Mouse (Mus musculus) heart, adult 8-10 months (tissue): ENCODE data around the gene Grid1. TPM values are rescaled to one million over a fixed set of nuclear protein-coding genes. Genes with fewer than 3 reads are reported as not detected.

ENCODE experiments used
- DNase-seq: peaks from one replicate; pipeline ENCODE4 v3.0.0; 2022; ENCODE audit warnings: low spot score
- total RNA-seq, 4 experiments: library from RNA; stranded (reverse); gene quantifications; 2 replicates each; pipeline ENCODE4 v1.2.4; 2022

The Grid1 gene
- total RNA-seq, 4 experiments from 2014 or later, result 0.22 TPM; not detected in 3

GRCm38 (mm10) chr14:35198447-35198846 is 378.5 kb downstream of the Grid1 start:
- no peak for DNase-seq

- DNase-seq, result no peak
These were observed 379.0 kb downstream of the Grid1 start for GRCm38 (mm10) chr14:35198899-35199298.

GRCm38 (mm10) chr14:35209444-35209843 is 389.5 kb downstream of the Grid1 start:
- DNase-seq, result no peak

DNA sequence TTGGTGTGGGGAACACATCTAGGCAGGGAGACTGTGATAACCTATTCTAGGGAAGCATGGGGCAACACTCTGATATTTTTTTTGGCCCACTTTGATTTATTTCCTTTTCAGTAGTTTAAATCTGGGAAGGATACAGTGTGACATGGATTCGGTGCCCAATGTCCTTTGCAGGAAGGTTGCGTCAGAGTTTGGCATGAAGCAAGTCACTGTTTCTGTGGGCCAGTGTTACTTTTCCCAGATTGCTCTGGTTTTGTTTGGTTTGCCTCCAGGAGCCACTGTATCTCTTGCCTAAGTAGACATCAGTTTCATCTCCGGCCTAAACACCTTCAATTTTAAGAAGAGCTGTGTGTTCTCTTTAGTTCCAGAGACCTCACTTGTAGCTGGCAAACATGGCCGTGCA is 399.1 kb downstream of the Grid1 start:
- DNase-seq, result no peak

DNA sequence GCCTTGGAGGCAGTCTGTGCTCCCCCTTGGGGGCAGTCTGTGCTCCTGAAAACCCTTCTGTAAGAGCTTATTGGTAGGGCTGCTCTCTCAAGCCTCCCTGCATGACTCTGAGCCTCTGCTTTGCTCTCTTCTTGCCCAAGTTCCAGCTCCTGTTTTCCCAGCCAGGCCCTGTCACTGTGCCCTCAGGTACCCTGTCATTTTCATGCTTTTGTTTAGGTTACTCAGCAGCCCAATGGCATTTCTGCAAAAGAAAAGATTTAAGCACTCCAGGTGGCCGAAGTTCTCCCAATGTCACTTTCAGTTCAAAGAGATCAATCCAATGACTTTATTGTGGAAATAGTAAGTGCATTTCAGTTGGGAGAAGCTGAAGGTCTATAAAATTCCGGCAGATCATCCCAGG is 402.3 kb downstream of the Grid1 start:
- DNase-seq, result no peak

DNA sequence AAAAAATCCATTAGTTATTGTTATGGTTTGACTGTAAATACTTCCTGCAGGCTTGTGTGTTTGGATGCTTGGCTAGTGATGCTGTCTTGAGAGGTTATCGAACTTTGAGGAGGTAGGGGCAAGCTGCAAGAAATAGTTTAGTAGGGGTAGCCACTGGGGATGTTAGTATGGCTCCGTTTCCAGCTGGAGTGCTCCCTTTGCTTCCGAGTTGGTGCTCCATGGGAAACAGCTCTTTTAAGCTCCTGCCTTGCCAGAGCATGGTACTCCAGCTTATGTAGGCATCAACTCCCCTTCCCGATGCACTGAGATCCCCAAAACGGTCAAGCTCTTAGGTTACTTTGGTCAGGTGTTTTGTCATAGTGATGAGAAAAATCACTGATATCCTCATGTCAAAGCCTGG is 407.7 kb downstream of the Grid1 start:
- DNase-seq, result no peak

GRCm38 (mm10) chr14:35231384-35231783 is 411.5 kb downstream of the Grid1 start:
- DNase-seq, result no peak

- DNase-seq, result no peak
These were observed 423.0 kb downstream of the Grid1 start for GRCm38 (mm10) chr14:35242882-35243281.

DNA sequence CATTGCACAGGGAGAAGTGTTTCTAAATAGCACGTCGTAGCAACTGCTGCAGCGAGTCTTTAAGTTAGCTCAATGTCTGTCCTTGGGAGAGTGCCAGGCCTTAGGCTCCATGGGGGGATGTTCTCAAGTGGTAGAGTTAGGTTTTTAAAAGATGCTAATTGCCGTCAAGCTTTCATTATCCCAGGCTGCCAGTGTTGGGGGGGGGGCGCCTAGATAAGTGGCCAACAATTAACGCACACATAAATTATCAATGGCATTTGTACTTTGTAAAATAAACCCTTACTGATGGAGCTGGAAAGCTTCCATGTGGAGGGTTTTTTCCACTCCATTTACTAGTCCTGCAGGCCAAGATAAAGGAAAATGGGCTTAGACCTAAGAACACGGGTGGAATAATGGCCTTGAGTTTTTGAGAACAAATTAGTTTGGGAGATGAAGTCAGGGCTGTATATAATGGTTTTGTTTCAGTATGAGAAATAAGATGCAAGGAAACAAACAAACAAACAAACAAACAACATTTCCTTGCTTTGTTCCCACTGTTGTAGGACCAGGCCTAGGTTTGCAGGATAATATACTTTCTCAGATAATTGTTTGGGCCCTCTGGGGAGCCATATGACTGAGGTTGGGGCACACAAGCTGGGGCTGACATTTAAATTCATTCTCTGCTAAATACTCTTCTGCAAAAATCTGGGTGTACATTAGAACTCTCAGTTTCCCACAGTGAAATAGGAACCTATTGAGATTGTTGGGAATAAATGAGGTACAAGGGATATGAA is 425.1 kb downstream of the Grid1 start:
- no peak for DNase-seq

- no peak for DNase-seq
These were observed 430.5 kb downstream of the Grid1 start for GRCm38 (mm10) chr14:35250412-35250811.

GRCm38 (mm10) chr14:35254477-35254876 is 434.6 kb downstream of the Grid1 start:
- DNase-seq, result no peak

DNA sequence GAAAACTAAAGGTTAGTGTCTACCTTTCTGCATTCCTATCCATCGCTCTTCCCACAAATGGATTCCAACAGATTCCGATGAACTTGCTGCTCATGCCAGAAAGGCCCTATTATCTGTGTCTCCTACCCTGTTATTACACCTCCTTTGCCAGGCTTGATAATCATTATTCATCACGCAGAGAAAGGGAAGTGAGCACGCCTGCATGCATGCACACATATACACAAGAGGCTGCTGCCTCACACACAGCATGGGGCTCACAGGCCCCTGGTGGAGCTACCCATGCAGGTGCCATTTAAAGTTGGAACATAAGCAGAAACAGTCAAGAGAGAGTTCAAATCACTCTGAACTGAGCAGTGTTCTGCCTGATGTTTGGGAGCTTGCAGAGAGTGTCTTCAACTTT is 450.4 kb downstream of the Grid1 start:
- DNase-seq, result no peak

DNA sequence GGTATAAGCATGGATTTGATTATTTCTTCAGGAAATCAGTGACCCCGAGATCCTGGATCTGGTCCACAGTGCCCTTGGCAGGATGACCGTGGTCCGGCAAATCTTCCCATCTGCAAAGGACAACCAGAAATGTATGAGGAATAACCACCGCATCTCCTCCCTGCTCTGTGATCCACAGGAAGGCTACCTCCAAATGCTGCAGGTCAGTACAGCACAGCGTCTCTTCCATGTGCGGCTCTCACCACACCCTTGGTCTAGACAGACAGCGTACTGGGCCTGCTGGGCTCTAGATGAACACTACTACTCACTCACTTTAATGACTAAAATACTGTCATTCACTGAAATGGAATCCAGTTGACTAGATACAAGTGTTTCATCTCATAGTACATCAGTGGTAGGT is 489.3 kb downstream of the Grid1 start:
- DNase-seq, result no peak

DNA sequence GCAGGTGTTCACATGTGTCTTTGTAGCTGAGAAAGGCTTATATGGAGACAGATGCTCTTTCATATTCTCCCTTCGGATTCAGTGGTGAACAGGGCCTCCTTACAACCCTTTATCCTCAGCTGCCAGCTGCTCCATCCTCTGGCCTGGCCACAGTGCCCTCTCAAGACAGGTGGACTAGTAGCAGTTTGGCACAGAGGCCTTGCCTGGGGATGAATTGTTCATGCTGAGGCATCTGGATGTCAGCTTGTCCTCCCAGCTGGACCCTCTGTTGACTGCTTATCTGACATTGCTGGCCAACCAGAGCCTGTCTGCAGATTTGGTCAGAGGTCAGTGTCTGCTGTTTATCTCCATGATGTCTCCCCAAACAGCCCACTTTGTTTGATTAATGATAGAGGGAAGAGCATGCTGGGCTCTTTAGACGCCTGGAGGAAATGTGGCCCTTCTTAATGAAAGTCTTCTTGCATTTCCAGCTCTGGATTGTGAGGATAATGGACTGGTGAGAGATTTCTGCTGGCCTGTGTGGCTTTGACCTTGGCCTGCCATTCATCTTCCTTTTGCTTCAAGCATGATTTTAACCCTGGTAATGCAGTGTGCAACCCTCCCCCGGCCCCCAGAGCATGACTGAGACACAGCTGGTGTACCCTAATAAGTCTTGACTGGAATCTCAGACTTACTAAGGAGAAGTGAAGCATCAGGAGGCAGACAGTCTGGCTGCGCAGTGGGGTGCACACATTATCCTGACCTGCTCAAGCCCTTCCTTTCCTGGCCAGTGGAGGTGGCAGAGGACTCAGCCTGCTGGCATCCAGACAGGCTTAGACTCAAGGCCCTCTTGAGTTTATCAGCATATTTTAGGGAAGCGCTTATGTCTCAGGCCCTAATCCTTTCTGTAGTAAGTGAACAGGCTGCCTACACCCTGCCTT is 493.7 kb downstream of the Grid1 start:
- DNase-seq, result no peak

- DNase-seq, result no peak
These were observed 506.4 kb downstream of the Grid1 start for GRCm38 (mm10) chr14:35326306-35326705.

DNA sequence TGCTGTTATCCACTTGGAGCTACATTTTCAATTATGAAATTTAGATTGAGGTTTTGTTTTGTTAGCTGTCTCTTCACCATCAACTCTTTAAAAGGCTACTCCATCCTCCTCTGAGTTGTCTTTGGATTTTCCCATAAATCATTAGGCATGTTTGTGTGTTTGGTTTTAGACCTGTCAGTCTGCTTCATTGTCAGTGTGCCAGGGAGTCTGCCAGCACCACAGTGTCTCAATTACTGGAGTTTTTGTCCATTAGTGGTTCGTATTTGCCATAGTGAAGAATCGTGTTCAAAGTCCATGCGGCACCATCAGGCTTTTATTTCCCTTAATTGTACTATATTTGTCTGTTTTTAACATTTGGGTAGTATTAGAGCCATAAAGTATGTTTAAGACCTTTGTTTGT is 516.7 kb downstream of the Grid1 start:
- DNase-seq, result no peak

DNA sequence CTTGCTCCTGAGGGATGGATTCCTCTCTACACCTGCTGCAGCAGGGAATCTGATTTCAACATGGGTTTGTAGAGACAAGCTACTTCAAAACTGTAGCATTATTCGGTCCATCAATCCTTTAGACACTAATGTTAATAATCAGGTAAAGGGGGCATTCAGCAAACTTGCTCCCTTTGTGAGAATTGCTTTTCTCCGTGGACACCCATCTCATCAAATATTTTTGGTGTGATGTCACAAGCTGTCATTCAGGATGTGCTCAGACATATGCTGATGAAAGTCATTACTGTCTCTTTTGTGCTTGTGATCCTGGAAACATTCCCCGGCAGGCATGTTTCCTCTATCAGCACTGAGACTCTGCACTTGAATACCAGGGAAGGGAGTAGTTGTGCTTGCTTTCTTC is 536.1 kb downstream of the Grid1 start:
- DNase-seq, result no peak

DNA sequence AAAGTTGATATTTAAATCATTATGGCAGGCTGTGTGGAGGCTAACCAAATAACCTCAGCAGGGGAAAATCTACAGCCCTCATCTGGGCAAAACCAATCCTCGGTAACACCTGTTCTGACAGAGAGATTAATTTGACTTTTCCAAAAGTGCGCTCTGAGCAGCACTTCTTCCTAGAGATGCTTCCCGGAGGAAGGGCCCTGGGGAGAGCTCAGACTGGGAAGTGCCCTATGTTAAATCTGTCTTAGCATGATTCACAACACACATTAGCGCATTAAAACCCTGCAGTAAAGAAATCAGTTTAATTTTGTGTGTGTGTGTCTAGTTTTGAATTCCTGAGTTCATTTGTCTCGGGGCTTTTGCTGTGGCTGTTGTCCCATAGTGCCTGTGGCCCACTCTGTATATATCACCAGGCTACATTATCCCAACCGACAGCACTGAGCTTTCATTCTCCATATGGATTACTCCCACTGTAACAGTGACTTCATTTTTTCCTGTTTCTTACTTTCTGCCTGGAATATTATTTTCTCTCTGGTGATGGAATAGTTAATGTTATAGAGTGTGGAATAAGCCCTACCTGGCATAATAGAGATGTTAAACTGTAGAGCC is 536.7 kb downstream of the Grid1 start:
- DNase-seq, result no peak

GRCm38 (mm10) chr14:35358136-35358821 is 538.4 kb downstream of the Grid1 start:
- DNase-seq, result peak; percentile 2

DNA sequence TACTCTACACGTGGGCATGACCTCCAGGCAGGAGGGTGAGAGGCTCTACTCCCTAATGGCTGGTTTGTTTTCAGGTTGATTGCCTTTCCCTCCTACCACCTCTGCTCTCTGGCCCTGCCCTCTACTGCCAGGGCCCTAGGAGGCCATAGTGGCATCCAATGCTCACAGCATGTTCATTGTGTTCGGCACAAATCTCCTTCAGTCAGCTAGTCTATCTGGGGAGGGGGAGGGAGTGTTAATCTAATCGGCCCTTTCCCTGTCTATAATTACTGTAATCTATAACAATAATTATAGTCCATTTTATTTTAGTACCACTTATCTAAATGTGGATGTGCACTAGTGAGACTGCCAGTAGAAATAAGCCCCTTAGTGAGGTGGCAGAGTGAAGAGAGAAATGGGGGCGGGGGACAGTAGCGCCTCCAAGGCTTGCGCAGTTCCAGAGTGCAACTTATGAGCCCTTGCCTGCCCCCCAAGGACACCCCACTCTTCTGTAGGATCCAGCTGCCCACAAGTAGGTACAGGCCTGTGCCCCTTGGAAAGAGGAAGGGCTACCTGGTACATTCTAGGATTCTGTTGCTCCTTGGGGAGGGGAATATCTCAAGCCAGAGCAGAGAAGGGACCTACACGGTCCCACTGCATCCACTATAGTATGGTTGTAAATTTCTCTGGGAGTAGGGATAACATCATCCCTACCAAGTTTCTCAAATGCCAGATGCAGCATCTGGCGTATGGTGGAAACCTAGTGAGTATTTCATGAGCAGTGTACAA is 545.5 kb downstream of the Grid1 start:
- DNase-seq, result no peak

DNA sequence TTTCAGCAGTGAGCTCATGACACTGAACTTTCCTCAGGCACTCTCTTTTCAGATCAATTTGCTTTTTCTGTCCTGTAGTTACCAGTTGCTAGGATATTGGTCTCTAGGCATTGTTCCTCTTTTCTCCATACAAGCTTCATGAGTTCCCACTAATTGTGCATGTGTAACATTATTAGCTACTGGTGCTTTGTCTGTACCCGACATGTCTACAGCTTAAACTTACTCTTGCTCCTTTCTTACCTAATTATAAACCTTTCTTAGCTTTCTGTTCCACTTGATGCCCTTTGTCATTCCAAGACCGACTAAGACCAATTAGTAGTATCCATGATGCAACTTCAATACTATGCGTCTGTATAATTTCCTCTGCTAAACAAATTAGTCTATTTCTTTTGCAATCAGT is 554.5 kb downstream of the Grid1 start:
- DNase-seq, result no peak
